ENCODE assay signal across 8 mouse cellular contexts in genomic region chr19:32389001-32389871, GRCm38 (mm10). TPM values are rescaled to one million over a fixed set of nuclear protein-coding genes. Genes with fewer than 3 reads are reported as not detected.
DNase-seq lines count a peak whose midpoint lies in the region; ATAC-seq and TF ChIP-seq lines count a peak whose summit lies in the region.

Gene Sgms1, minus strand, starts transcription at chr19:32389714.

- H3K36me3 ChIP-seq in MEL (ENCODE audit: control insufficient read depth in 1 of 2, insufficient read depth in 2 of 2, low read length in 2 of 2) = peaks cover 0 to 32% of the 10 kb centered on the region in 2 experiments; a peak in 2 of 4 replicates
- no peaks in the 10 kb centered on the region for H3K36me3 ChIP-seq in forebrain, embryonic 16.5 days (ENCODE audit: control insufficient read depth, insufficient read depth)

- peak; percentile 69 to 72; a peak in 3 of 4 replicates for TF ChIP-seq POLR2A in MEL (IDR thresholded peaks at IDR 0.05; ENCODE audit: control insufficient read depth in 1 of 2, insufficient read depth in 1 of 2, low read depth in 1 of 2, low read length in 2 of 2, poor library complexity in 1 of 2)
- TF ChIP-seq POLR2A in lung, adult 2 months (IDR thresholded peaks at IDR 0.05; ENCODE audit: borderline replicate concordance, extremely low read depth, low read depth, low read length) = peak; percentile 50; the same call in 1 of the 2 replicates

- no peaks in the 10 kb centered on the region for H3K9me3 ChIP-seq in MEL (replicated peaks; ENCODE audit: insufficient read depth, low read length)
- H3K9me3 ChIP-seq in forebrain, embryonic 16.5 days (ENCODE audit: control insufficient read depth, low read length) = no peaks in the 10 kb centered on the region

- H3K9ac ChIP-seq in MEL (ENCODE audit: control insufficient read depth, low read depth, low read length, poor library complexity, severe bottlenecking) = peak within 1 kb of the TSS; percentile 97
- peak within 1 kb of the TSS; percentile 79 for H3K9ac ChIP-seq in forebrain, embryonic 16.5 days (replicated peaks; ENCODE audit: low read depth, low read length)

- H3K27ac ChIP-seq in MEL (ENCODE audit: control insufficient read depth, low read depth, low read length) = peak within 1 kb of the TSS; percentile 80
- peak within 1 kb of the TSS; percentile 90 for H3K27ac ChIP-seq in forebrain, embryonic 16.5 days (ENCODE audit: low read length)

- peaks cover 37% of the 10 kb centered on the region for H3K79me2 ChIP-seq in MEL (ENCODE audit: control insufficient read depth, insufficient read depth, low read length, poor library complexity)

- H3K27me3 ChIP-seq in MEL (ENCODE audit: control insufficient read depth in 1 of 2, insufficient read depth in 2 of 2, low read length in 2 of 2) = no peaks in the 10 kb centered on the region
- H3K27me3 ChIP-seq in forebrain, embryonic 16.5 days (replicated peaks; ENCODE audit: control insufficient read depth, insufficient read depth, low read length) = no peaks in the 10 kb centered on the region

- H3K4me3 ChIP-seq in MEL (ENCODE audit: control insufficient read depth in 1 of 2, insufficient read depth in 1 of 2, low read depth in 2 of 2, low read length in 2 of 2) = peak within 1 kb of the TSS; percentile 79 to 98
- H3K4me3 ChIP-seq in forebrain, embryonic 16.5 days (replicated peaks; ENCODE audit: low read length) = peak within 1 kb of the TSS; percentile 82
- H3K4me3 ChIP-seq in lung, adult 2 months (replicated peaks; ENCODE audit: extremely low read depth, low read depth, low read length) = peak within 1 kb of the TSS; percentile 97

- TF ChIP-seq RAD21 in MEL (IDR thresholded peaks at IDR 0.05; ENCODE audit: low read depth, low read length) = no peak

- no peak for TF ChIP-seq CTCF in MEL (IDR thresholded peaks at IDR 0.05 in 2 of 3, conservative IDR thresholded peaks at IDR 0.05 in 1 of 3; ENCODE audit: control insufficient read depth in 1 of 3, insufficient read depth in 1 of 3, low read depth in 2 of 3, low read length in 3 of 3, poor library complexity in 1 of 3, severe bottlenecking in 1 of 3)
- TF ChIP-seq CTCF in lung, adult 2 months (IDR thresholded peaks at IDR 0.05; ENCODE audit: insufficient read depth, low read length) = no peak

- H3K4me2 ChIP-seq in forebrain, embryonic 16.5 days (ENCODE audit: low read length) = peak within 1 kb of the TSS; percentile 90

- 0 out of 4 replicates have a peak, but pooled peaks of 1 of the 2 experiments have one; percentile 6 for TF ChIP-seq EP300 in MEL (IDR thresholded peaks at IDR 0.05; ENCODE audit: low read depth in 1 of 2, low read length in 2 of 2)

- peaks cover 9 to 40% of the 10 kb centered on the region in 2 experiments for H3K4me1 ChIP-seq in MEL (ENCODE audit: control insufficient read depth in 1 of 2, insufficient read depth in 2 of 2, low read length in 2 of 2)
- H3K4me1 ChIP-seq in forebrain, embryonic 16.5 days (replicated peaks; ENCODE audit: control insufficient read depth, insufficient read depth, low read length) = peaks cover 16% of the 10 kb centered on the region
- H3K4me1 ChIP-seq in lung, adult 2 months (ENCODE audit: control insufficient read depth, insufficient read depth, low read length) = peaks cover 9% of the 10 kb centered on the region

- DNase-seq in MEL (ENCODE audit: low read depth, low spot score) = peak; percentile 93
- peak; percentile 90 to 97 for DNase-seq in cerebellum, adult 18-20 months
- DNase-seq in heart, postnatal 25 days (ENCODE audit: low spot score) = peak; percentile 88
- peak; percentile 85 to 92 for DNase-seq in layer of hippocampus, adult 18-20 months (ENCODE audit: low spot score in 2 of 2)
- DNase-seq in lung, adult 2 months = peak; percentile 90
- peak; percentile 91 for DNase-seq in testis, postnatal 14 days (ENCODE audit: low spot score)

- 1% methylated on average over 61 of the region's 68 CpGs for WGBS in forebrain, embryonic 16.5 days
- 2% methylated on average over 68 of the region's 68 CpGs for WGBS in lung, adult 2 months

- ATAC-seq in forebrain, embryonic 16.5 days = peak; percentile 94
- peak; percentile 39; the same call in 1 of the 2 replicates for ATAC-seq in neutrophil, adult 5-6 weeks (ENCODE audit: extremely low read depth, insufficient number of reproducible peaks, low FRiP score, poor library complexity, severe bottlenecking)

- intact Hi-C loops in heart, postnatal 25 days (cut with DNase I) = loop anchor here (2.0 to 5.0 kb wide), 5 partner anchors 42 to 262 kb away; no protein-coding TSS in a partner anchor

TF ChIP-seq in MEL, 35 proteins besides CTCF, POLR2A, EP300 and RAD21:
- TF ChIP-seq MXI1 (IDR thresholded peaks at IDR 0.05; ENCODE audit: low read depth, low read length) (peak; percentile 71), MAZ (IDR thresholded peaks at IDR 0.05; ENCODE audit: low read depth, low read length) (peak; percentile 77; the same call in 1 of the 2 replicates), MAX (IDR thresholded peaks at IDR 0.05; ENCODE audit: low read length) (peak; percentile 57; the same call in 1 of the 2 replicates), NELFE (IDR thresholded peaks at IDR 0.05; ENCODE audit: low read depth, low read length) (peak; percentile 48; the same call in 1 of the 2 replicates), USF1 (IDR thresholded peaks at IDR 0.05; ENCODE audit: low read depth, low read length) (peak; percentile 88), UBTF (IDR thresholded peaks at IDR 0.05; ENCODE audit: borderline replicate concordance, insufficient read depth, low read depth, low read length) (0 out of 2 replicates have a peak, but pooled peaks have one; percentile 4), BHLHE40 (IDR thresholded peaks at IDR 0.05; ENCODE audit: borderline replicate concordance, low read depth, low read length) (peak; percentile 73), RCOR1 (IDR thresholded peaks at IDR 0.05; ENCODE audit: low read depth, low read length) (no peak), TAL1 (IDR thresholded peaks at IDR 0.05; ENCODE audit: low read length) (no peak), SMC3 (IDR thresholded peaks at IDR 0.05; ENCODE audit: low read depth, low read length) (no peak), USF2 (IDR thresholded peaks at IDR 0.05; ENCODE audit: borderline replicate concordance in 1 of 2, insufficient read depth in 1 of 2, low read depth in 1 of 2, low read length in 2 of 2) (peak in 1 of 2 experiments; percentile 53; a peak in 1 of 4 replicates), JUND (IDR thresholded peaks at IDR 0.05; ENCODE audit: low read depth, low read length) (no peak), HCFC1 (IDR thresholded peaks at IDR 0.05; ENCODE audit: low read depth, low read length) (peak; percentile 68), SIN3A (IDR thresholded peaks at IDR 0.05; ENCODE audit: low read length) (peak; percentile 72), NRF1 (IDR thresholded peaks at IDR 0.05; ENCODE audit: insufficient read depth, low read depth, low read length, poor library complexity, severe bottlenecking) (peak; percentile 86), GATA1 (IDR thresholded peaks at IDR 0.05; ENCODE audit: low read depth, low read length) (no peak), ELF1 (IDR thresholded peaks at IDR 0.05; ENCODE audit: low read depth, low read length) (0 out of 2 replicates have a peak, but pooled peaks have one; percentile 7)

RNA-seq across cellular contexts. Expression of gene Sgms1, which starts in this region (rescaled TPM):
- 16.3 and 16.9 TPM in 2 replicates for total RNA-seq in MEL (2012; rRNA removed)
- polyA plus RNA-seq in MEL (2012; ENCODE audit: insufficient read depth in 1 of 2, insufficient read length in 2 of 2, low read depth in 1 of 2, low replicate concordance in 2 of 2, missing spikeins in 1 of 2) = 10 to 100 TPM in 1 of 2 experiments, not detected in 1; 18.5 TPM
- 14.0 and 16.3 TPM in 2 replicates for polyA plus RNA-seq in forebrain, embryonic 16.5 days (2015; fragmentation: Nextera tagmentation; extraction: Ambion mirVana)
- total RNA-seq in heart, postnatal 25 days (2021) = 10 to 100 TPM; 55.8 to 59.0 TPM
- total RNA-seq in layer of hippocampus, adult 18-20 months (2021) = 10 to 100 TPM; 47.5 to 59.8 TPM
- 44.2 and 53.7 TPM in 2 replicates for polyA plus RNA-seq in lung, adult 2 months (2012; rRNA removed)
- total RNA-seq in neutrophil, adult 5-6 weeks (2017) = 194 and 198 TPM in 2 replicates

Comparison
In these comparisons a context has a peak if more than half of its experiments do, and no peak if none do; other contexts are left out.
1. Peak in every context shown above with its lines: DNase-seq, ATAC-seq, H3K4me3 ChIP-seq and H3K27ac ChIP-seq.